Mouse (Mus musculus): ENCODE measurements at regions not wholly inside any gene's neighbourhood (a gene's known extent, or its start where the extent isn't known, plus 50 kb on each side); places are given as distances from the start of the nearest gene placed in this dataset.

DNA sequence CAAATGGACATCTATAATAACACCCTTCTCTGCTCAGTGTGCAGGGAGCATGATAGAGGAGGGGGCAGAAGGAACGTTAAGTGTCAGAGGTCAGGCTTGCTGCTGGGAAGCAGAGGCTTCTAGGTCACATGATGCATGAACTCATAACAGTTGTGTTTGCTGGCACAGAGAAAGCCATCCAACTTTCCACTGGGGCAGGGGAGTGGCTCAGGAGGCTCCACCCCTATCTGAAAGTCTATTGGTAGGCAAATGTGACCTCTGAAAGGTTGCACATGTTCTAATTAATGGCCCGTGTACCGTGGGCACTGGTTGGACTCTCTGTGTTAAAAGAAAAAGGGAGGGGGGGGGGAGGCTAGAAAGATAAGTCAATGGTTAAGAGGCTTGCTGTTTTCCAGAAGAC lies 224.6 kb downstream of the Slc16a7 start:
- CTCF ChIA-PET, result no interaction called here

- CTCF ChIA-PET, result no interaction called here
Observed at GRCm38 (mm10) chr10:125161077-125161476, 228.2 kb downstream of the Slc16a7 start.

DNA sequence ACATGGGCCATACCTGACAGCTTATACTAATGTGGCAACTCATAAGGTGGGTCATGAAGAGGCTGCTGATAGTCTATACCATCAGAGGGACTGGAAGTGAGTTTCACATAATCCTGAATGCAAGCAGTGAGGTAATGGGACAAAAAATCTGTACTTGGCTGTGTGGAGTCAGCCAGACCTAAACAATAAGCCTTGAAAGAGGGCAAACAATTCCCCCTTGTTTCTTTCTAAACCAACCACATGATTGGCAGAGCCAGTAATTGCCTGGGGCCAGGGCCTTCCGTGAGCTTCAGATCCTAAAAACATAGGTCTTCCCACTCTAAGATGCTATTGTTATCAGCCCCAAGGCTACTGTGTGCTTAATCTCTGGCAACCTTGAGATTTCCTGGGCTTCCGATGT lies 240.5 kb downstream of the Slc16a7 start:
- CTCF ChIA-PET, result no interaction called here

DNA sequence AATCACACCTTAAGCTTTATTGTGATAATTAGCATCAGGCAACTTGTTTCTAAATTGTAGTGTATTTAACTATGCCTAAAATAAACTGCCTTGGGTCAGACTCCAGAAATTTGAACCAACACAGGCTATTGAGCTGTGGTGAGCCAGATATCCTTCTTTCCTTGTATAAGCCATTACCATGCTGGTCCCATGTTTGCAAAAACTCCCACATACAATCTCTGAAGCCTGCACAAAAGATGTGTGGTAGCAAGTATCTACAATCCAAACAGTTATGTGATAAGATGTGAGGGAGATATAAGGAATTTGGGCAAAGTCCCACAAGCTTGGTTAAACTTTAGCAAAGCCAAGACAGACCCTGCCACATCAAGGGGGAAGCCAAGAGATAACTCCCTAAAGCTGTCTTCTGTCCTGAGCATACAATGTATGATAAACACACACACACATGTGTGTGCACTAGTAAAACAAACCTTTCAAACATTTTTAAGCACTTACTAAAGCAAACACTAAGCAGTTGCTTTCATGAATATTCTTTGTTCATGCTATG lies 242.0 kb downstream of the Slc16a7 start:
- CTCF ChIA-PET, result no interaction called here

DNA sequence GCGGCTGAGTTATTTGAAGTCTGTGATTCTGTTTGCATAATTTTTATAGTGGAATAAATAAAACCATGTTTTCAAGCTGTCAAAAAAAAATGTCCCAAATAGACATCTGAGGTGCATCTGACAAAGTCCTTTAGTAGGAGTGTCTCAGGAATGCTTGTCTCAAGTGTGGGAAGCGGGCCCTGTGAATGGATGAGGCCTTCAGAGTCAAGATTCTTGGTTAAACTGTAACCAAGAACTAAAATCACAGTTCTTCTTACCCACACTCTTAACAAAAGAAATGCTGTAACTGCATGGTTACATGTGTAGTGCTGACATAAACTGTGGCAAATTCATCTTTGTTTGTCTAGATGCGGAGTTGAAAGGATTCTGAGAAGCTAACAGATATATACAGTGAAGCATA lies 242.9 kb downstream of the Slc16a7 start:
- CTCF ChIA-PET, result no interaction called here

GRCm38 (mm10) chr10:125145809-125146208 lies 243.5 kb downstream of the Slc16a7 start:
- CTCF ChIA-PET, result no interaction called here

DNA sequence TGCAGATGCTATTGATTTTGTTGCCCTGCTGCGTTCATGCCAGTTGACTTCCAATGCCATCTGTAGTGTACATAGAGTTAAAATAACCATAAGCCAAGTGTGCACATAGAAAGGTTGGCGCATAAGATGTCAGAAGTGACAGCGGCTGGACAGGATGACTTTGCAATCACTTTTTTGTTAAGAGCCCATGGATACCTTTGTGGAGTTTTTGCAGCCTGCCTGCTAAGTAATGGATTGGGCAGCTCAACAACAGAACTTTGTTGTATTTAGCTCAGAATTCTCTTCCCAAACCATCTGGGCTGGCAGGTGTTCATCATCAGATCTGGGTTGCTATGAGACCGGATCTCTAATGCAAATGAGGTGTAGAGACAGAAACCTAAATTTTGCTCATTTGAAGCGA lies 267.5 kb downstream of the Slc16a7 start:
- CTCF ChIA-PET, result no interaction called here

- CTCF ChIA-PET, result interaction anchor here (0.6 kb wide), 1 partner anchor 1163 kb away, joined by 8 read pairs; no protein-coding TSS in a partner anchor
Observed at GRCm38 (mm10) chr10:125114318-125114717, 274.9 kb downstream of the Slc16a7 start.

- CTCF ChIA-PET, result no interaction called here
Observed at GRCm38 (mm10) chr10:125108986-125109385, 280.3 kb downstream of the Slc16a7 start.

DNA sequence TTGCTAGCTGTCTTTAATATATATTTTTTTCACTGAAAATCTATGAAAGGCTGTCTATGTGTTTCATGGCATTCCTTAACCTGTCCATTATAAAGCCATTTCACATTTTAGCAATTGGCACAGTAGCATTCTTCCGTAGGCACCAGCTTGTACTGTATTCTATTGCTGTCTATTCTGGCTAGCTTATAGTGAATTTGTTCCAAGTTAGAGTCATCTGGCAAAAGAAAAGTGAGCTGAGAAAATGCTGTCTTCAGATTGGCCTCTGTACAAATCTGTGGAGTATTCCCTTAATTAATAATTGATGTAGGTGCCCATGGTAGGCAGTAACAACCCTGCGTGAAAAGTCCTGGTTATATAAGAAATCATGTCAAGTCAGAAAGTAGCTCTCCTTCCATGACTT lies 304.3 kb downstream of the Slc16a7 start:
- CTCF ChIA-PET, result no interaction called here

DNA sequence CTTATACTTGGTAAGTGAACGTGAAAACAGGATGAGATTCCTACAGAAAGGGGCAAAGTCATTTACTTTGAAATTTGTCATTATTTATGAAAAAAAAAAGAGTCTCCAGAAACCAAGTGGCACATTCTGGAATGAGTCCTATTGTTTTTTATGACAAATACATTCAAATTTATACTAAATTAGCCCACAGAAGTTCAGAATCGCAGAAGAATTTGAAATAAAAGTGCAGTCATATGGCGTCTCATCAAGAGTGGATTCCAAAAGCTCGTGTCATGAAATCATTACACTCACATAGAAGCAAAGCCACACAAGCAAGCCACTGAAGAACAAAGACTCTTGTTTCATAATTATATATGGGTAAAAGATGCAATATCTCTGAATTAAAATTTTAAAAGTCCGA lies 316.9 kb downstream of the Slc16a7 start:
- CTCF ChIA-PET, result interaction anchor here (0.7 kb wide), 1 partner anchor 21 kb away, joined by 3 read pairs; no protein-coding TSS in a partner anchor

GRCm38 (mm10) chr10:125070246-125070645 lies 319.0 kb downstream of the Slc16a7 start:
- CTCF ChIA-PET, result no interaction called here

GRCm38 (mm10) chr10:125039290-125039689 lies 350.0 kb downstream of the Slc16a7 start:
- CTCF ChIA-PET, result no interaction called here

- CTCF ChIA-PET, result no interaction called here
Observed at GRCm38 (mm10) chr10:125035631-125036030, 353.6 kb downstream of the Slc16a7 start.

DNA sequence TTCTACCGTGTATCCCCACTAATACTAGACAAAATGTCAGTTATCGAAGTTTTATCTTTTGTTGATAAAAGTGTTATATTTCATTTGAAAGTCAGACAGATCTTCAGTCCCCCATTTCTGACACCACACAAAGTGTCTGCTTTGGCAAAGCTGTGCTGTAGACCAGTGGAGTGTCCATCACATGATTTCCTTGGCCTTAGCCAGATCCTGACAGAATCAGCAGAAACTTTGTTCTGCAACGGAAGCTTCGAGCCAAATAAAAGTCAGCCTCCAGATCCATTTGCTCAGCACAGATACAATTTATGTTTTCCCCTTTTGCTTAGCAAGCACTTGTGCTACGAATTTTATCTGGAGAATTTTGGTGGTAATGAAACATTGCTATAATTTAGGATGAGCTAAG lies 360.9 kb downstream of the Slc16a7 start:
- CTCF ChIA-PET, result no interaction called here

- CTCF ChIA-PET, result no interaction called here
Observed at GRCm38 (mm10) chr10:125026851-125027250, 362.4 kb downstream of the Slc16a7 start.

Measured in spleen, embryonic (tissue).